Mouse (Mus musculus) hindbrain, embryonic 11.5 days (tissue): ENCODE data around the gene Ehbp1l1. TPM values are rescaled to one million over a fixed set of nuclear protein-coding genes. Genes with fewer than 3 reads are reported as not detected.
A peak's percentile ranks its signal among the peaks of the same experiment; 100 is the strongest.

ENCODE experiments used
- ATAC-seq: fragments of 200-750 bp; cut with Nextera tagmentation; 2 replicates; pipeline ENCODE4 v1.8.0; 2017; ENCODE audit warnings: mild to moderate bottlenecking, moderate TSS enrichment, moderate library complexity; ENCODE audit not compliant: low FRiP score
- DNase-seq: peaks from one replicate; pipeline ENCODE4 v3.0.0-alpha.2; 2015; ENCODE audit warnings: low spot score
- H3K27ac ChIP-seq: fragments of 300-500 bp; sonication (generic); 2 replicates; pipeline ENCODE4 v1.5.1; 2014; ENCODE audit warnings: mild to moderate bottlenecking, low read depth, low read length
- H3K27me3 ChIP-seq: fragments of 300-500 bp; sonication (generic); 2 replicates; pipeline ENCODE4 v1.6.1; 2014; ENCODE audit warnings: mild to moderate bottlenecking, low read length, moderate library complexity, mixed read lengths; ENCODE audit not compliant: control insufficient read depth, insufficient read depth
- H3K36me3 ChIP-seq: fragments of 300-500 bp; sonication (generic); 2 replicates; pipeline ENCODE4 v1.6.1; 2014; ENCODE audit warnings: mild to moderate bottlenecking, low read length, moderate library complexity, mixed read lengths; ENCODE audit not compliant: control insufficient read depth, insufficient read depth
- H3K4me1 ChIP-seq: fragments of 300-500 bp; sonication (generic); replicated peaks from 2 replicates; pipeline ENCODE4 v1.6.1; 2014; ENCODE audit warnings: low read length, mixed read lengths; ENCODE audit not compliant: control insufficient read depth, insufficient read depth
- H3K4me2 ChIP-seq: fragments of 300-500 bp; sonication (generic); replicated peaks from 2 replicates; pipeline ENCODE4 v1.6.1; 2014; ENCODE audit warnings: mild to moderate bottlenecking, low read depth, low read length
- H3K4me3 ChIP-seq: fragments of 300-500 bp; sonication (generic); 2 replicates; pipeline ENCODE4 v1.5.1; 2014; ENCODE audit warnings: low read depth, low read length
- H3K9ac ChIP-seq: fragments of 300-500 bp; sonication (generic); 2 replicates; pipeline ENCODE4 v1.6.1; 2014; ENCODE audit warnings: low read depth, low read length
- H3K9me3 ChIP-seq: fragments of 300-500 bp; sonication (generic); 2 replicates; pipeline ENCODE4 v1.6.1; 2016; ENCODE audit warnings: low read length; ENCODE audit not compliant: control insufficient read depth
- WGBS: fragments of 180-500 bp; shearing (Covaris S2); extraction: QIAGEN DNeasy Blood & Tissue Kit; methylation state at CpG from one replicate; pipeline ENCODE4 v1.1.7; 2014; 5-methylcytosine and 5-hydroxymethylcytosine counted together
- polyA plus RNA-seq: library from polyadenylated mRNA; unstranded; fragments of >200 nt; fragmentation: Nextera tagmentation; extraction: Ambion mirVana; gene quantifications from 2 replicates; pipeline ENCODE4 v1.2.1, GENCODE M21; 2014

The Ehbp1l1 gene
- polyA plus RNA-seq, 1 experiment from 2014 or later = 6.2 TPM

DNA sequence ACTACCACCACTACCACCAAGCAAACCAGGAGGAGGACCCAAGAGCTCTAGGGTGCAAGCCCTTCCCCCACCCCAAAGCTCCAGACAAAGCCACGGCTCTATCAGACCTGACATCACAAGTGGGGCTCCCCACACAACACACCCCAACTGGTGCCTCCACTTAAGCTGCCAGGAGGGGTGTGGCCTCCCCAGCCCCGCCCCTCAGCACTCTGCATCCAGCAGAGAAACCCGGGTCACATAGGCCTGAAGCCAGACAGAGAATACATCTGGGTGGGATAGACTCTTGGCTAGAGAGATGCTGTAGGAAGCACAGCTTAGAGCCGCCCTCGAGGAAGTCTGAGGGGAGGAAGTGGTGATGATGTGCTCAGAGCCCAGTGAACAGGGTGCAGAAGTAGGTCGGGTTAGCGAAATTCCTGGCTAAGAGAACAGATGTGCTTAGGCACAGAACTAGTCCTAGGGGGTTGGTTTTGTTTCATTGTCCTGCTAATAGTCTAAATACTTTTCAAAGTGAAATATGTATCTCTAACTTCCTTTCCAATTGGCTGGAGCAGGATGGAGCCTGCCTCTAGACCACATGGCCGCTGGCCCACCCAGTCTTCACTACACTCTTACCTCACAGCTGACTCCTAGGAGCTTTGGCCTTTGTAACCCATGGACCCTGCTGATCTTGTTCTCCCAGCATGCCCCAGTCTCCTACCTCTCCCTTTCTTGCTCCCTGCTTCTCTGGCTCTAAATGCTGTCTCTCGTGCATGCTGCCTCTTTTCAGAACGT, 21.1 kb downstream of the Ehbp1l1 start:
- Histone ChIP-seq H3K9me3 (no peaks in the 10 kb centered on the region), H3K9ac (no peak overlapping the region), H3K4me3 (no peak overlapping the region), H3K27ac (no peak overlapping the region), H3K27me3 (no peaks in the 10 kb centered on the region), H3K36me3 (peaks cover 13% of the 10 kb centered on the region), H3K4me2 (no peak overlapping the region), H3K4me1 (no peaks in the 10 kb centered on the region)
- DNase-seq (no peak), ATAC-seq (no peak)
- 49% methylated on average over 10 of the region's 10 CpGs for WGBS

DNA sequence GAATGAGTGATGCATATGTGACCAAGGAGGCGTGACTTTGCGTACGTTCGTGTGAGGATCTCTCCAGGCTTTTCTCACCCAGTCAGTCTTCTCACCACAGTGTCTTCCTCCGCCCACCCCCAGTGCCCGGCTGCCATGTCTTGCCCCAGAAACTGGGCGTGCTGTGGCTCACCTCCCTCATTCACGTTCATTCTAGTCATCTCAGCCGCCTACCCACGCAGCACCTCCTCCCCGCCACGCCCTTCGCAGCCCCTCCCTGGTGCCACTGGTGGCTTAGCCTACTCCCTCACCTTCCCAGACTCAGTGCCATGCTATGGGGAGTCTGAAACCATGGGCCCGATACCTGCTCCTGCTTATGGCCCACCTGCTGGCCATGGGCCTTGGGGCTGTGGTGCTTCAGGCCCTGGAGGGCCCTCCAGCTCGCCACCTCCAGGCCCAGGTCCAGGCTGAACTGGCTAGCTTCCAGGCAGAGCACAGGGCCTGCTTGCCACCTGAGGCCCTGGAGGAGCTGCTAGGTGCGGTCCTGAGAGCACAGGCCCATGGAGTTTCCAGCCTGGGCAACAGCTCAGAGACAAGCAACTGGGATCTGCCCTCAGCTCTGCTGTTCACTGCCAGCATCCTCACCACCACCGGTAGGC, 21.8 kb downstream of the Ehbp1l1 start, which contains the start of gene Kcnk7:
Gene Kcnk7, plus strand, starts transcription at position 205 of the 638 bp plus-strand sequence.
- Histone ChIP-seq H3K36me3 (peaks cover 13% of the 10 kb centered on the region), H3K4me2 (no peak within 1 kb of the TSS), H3K4me1 (no peaks in the 10 kb centered on the region), H3K9me3 (no peaks in the 10 kb centered on the region), H3K27ac (0 out of 2 replicates have a peak within 1 kb of the TSS, but pooled peaks have one; percentile 30), H3K9ac (no peak within 1 kb of the TSS), H3K27me3 (no peaks in the 10 kb centered on the region), H3K4me3 (no peak within 1 kb of the TSS)
- DNase-seq (no peak), ATAC-seq (no peak)
- 81% methylated on average over 17 of the region's 17 CpGs for WGBS

DNA sequence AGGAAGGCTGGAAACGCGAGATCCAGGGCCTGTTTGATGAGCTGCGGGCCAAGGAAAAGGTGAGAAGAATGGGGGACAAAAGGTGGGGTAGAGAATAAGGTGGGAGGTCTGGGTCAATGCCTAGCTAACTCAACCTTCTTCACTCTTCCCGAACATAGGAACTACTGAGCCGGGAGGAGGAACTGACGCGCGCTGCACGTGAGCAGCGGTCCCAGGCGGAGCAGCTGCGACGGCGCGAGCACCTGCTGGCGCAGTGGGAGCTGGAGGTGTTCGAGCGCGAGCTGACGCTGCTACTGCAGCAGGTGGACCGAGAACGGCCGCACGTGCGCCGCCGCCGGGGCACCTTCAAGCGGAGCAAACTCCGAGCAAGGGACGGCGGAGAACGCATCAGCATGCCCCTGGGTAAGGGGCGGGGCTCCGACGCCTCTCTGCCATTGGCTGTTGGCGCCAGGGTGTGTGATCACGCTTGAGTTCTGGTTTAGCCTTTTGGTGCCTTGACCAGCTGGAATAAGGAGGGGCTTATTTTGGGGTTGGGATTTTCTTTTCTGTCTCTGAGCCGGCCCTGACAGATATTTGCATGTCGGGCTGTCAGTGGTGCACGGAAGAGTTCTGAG, 30.2 kb downstream of the Ehbp1l1 start:
- peak; percentile 49; the same call in 1 of the 2 replicates for ATAC-seq
- Histone ChIP-seq H3K27ac (no peak overlapping the region), H3K36me3 (peaks cover 8% of the 10 kb centered on the region; the same call in 1 of the 2 replicates)

DNA sequence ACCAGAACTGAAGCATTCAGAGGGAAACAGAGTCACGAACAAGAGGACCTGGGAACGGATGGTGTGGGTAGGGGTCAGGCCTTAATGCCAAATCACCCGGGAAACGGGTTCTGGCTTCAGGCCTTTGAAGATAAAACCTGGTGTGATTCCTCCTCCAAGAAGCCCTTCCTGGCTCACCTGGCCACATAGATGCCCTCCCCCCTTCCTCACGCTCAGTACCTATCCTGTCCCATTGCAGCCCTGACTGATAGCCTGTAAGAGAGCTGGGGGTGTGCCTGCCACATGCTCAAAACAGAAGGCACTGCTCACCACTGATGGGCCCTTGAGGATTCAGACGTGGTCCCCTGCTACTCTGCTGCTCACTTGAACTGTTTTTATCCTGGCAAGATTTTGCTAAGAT, 32.3 kb downstream of the Ehbp1l1 start:
- Histone ChIP-seq H3K27me3 (peaks cover 7% of the 10 kb centered on the region; the same call in 1 of the 2 replicates), H3K4me1 (peaks cover 14% of the 10 kb centered on the region; the same call in 1 of the 2 replicates), H3K4me2 (no peak overlapping the region), H3K27ac (no peak overlapping the region), H3K9me3 (no peaks in the 10 kb centered on the region), H3K9ac (no peak overlapping the region), H3K36me3 (peaks cover 5% of the 10 kb centered on the region; the same call in 1 of the 2 replicates), H3K4me3 (no peak overlapping the region)
- WGBS = 89% methylated on average over 6 of the region's 6 CpGs
- no peak for ATAC-seq
- DNase-seq = no peak

More for the DNA sequence above, 30.2 kb downstream of the Ehbp1l1 start:
- H3K9ac ChIP-seq = peak overlapping the region; percentile 28; the same call in 1 of the 2 replicates
- H3K4me3 ChIP-seq = peak overlapping the region; percentile 26
- H3K27me3 ChIP-seq = peaks cover 7% of the 10 kb centered on the region; the same call in 1 of the 2 replicates
- no peaks in the 10 kb centered on the region for H3K9me3 ChIP-seq
- peak; percentile 69 for DNase-seq
- H3K4me2 ChIP-seq = peak overlapping the region; percentile 46
- peaks cover 11% of the 10 kb centered on the region; the same call in 1 of the 2 replicates for H3K4me1 ChIP-seq
- WGBS = 14% methylated on average over 41 of the region's 41 CpGs

DNA sequence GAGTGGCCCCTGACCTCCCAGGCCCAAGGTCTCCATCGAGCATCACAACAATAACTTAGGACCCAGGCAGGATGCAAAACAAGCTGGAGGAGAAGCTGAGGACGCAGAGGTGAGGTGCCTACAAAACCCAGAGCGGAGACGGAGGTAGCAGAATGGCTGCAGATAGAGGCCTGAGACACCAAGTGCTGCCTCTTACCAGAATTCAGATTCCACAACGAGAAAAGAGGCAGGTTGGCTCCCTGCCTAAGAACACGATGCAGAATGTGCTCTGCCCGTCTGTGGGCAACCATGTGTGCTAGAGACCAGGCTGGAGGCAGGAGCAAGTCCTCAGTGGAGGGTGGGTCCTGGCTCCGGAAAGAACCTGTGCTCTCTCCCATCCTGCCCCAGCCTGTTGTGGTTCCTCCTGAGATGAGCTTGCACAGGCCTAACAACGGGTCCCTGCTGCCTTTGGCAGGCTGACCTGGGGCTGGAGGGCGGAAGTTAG, 33.2 kb downstream of the Ehbp1l1 start:
- peak overlapping the region; percentile 96; the same call in 1 of the 2 replicates for H3K4me2 ChIP-seq
- WGBS = 83% methylated on average over 10 of the region's 10 CpGs
- DNase-seq = no peak
- H3K9me3 ChIP-seq = no peaks in the 10 kb centered on the region
- no peak for ATAC-seq
- no peak overlapping the region for H3K9ac ChIP-seq
- H3K4me1 ChIP-seq = peaks cover 14% of the 10 kb centered on the region; the same call in 1 of the 2 replicates
- peaks cover 3% of the 10 kb centered on the region; the same call in 1 of the 2 replicates for H3K36me3 ChIP-seq
- peaks cover 7% of the 10 kb centered on the region; the same call in 1 of the 2 replicates for H3K27me3 ChIP-seq
- no peak overlapping the region for H3K4me3 ChIP-seq
- H3K27ac ChIP-seq = peak overlapping the region; percentile 19; the same call in 1 of the 2 replicates

DNA sequence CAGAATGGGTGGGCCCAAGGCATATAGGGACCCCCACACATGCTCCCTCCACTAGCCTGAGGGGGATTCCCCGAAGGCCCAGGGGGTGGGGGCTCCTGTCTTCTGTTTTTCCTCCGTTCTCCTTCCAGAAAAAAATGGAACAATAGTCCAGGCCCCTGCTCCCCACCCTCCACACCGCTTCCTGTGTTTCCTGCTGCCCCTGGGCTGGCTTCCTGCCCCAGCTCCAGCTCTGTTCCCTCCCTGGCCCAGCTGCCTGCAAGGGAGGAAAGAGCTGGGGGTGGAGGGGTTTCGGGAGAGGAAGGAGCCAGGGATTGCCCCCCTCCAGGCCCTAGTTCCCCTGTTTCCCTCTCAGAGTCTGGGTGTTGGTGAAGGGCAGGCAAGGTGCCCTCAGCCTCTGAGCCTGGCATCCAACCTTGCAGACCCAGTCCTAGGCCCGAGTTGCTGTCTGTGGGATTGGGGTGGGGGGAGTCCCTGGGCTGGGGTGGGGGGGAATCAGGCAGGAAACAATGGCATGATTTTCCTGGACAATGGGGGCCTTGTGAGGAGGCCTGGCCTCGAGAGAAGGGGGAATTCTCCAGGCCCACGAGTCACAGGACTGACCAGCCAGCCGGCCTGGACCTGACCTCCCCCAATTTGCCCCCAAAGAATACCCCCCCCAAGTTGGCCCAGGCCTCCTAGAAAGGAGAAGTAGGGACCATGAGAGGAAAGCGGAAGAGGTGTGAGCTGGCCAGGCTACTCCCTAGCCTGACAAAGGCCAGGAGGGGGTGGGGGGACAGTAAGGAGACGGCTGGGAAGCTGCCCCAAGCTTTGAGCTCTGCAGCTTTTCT, 33.8 kb downstream of the Ehbp1l1 start:
- Histone ChIP-seq H3K36me3 (no peaks in the 10 kb centered on the region; the same call in 1 of the 2 replicates), H3K9me3 (no peaks in the 10 kb centered on the region), H3K27ac (peak overlapping the region; percentile 19), H3K4me1 (peaks cover 16% of the 10 kb centered on the region; the same call in 1 of the 2 replicates), H3K27me3 (peaks cover 7% of the 10 kb centered on the region; the same call in 1 of the 2 replicates), H3K9ac (peak overlapping the region; percentile 37), H3K4me3 (peak overlapping the region; percentile 88; the same call in 1 of the 2 replicates), H3K4me2 (peak overlapping the region; percentile 96)
- 72% methylated on average over 10 of the region's 10 CpGs for WGBS
- DNase-seq = no peak
- no peak for ATAC-seq

DNA sequence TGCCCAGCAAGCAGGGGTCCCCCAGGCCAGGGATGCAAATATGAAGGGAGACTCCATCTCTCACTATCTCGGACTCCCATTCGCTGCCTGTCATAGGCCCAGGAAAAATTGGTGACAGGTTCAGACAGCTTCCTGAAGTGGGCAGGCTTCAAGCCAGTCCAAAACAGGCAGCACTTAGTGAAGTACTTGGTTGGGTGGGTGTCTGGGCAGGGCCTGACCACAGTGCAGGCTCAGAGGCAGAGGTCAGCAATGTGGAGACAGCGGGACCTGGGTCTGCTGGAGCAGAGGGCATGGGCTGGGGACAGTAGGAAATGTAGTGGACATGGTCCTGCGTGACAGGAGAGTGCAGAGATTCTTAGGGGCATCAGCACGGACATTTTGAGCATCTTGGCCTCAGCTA, 34.5 kb downstream of the Ehbp1l1 start:
- no peaks in the 10 kb centered on the region for H3K36me3 ChIP-seq
- ATAC-seq = no peak
- peak overlapping the region; percentile 31; the same call in 1 of the 2 replicates for H3K9ac ChIP-seq
- H3K4me1 ChIP-seq = peaks cover 17% of the 10 kb centered on the region; the same call in 1 of the 2 replicates
- H3K4me3 ChIP-seq = peak overlapping the region; percentile 88
- DNase-seq = no peak
- H3K4me2 ChIP-seq = peak overlapping the region; percentile 96
- H3K9me3 ChIP-seq = no peaks in the 10 kb centered on the region
- WGBS = 80% methylated on average over 5 of the region's 5 CpGs
- H3K27me3 ChIP-seq = peaks cover 7% of the 10 kb centered on the region; the same call in 1 of the 2 replicates
- no peak overlapping the region for H3K27ac ChIP-seq
